Mouse (Mus musculus) ES-Bruce4 (cell line): ENCODE data around the gene Sel1l3. TPM values are rescaled to one million over a fixed set of nuclear protein-coding genes. Genes with fewer than 3 reads are reported as not detected.

Experiments used
- H3K27ac ChIP-seq: 2 replicates; pipeline ENCODE4 v1.5.1; 2012; ENCODE audit warnings: low read length, inconsistent platforms; ENCODE audit not compliant: insufficient read depth
- H3K27me3 ChIP-seq: 2 replicates; pipeline ENCODE4 v1.6.1; 2012; ENCODE audit warnings: mild to moderate bottlenecking, low read length, inconsistent platforms; ENCODE audit not compliant: control insufficient read depth, poor library complexity, insufficient read depth, severe bottlenecking
- H3K36me3 ChIP-seq: 2 replicates; pipeline ENCODE4 v1.6.1; 2012; ENCODE audit warnings: inconsistent platforms, mild to moderate bottlenecking, low read length, moderate library complexity; ENCODE audit not compliant: control insufficient read depth, poor library complexity, insufficient read depth, severe bottlenecking
- H3K4me1 ChIP-seq: one replicate; pipeline ENCODE4 v1.8.1; 2011; ENCODE audit warnings: low read length; ENCODE audit not compliant: control insufficient read depth, insufficient read depth
- H3K4me3 ChIP-seq: 2 replicates; pipeline ENCODE4 v1.5.1; 2011; ENCODE audit warnings: low read depth, mild to moderate bottlenecking, low read length
- H3K9ac ChIP-seq: 2 replicates; pipeline ENCODE4 v1.6.1; 2012; ENCODE audit warnings: low read depth, mild to moderate bottlenecking, inconsistent platforms; ENCODE audit not compliant: poor library complexity, severe bottlenecking
- H3K9me3 ChIP-seq: replicated peaks from 2 replicates; pipeline ENCODE4 v1.6.1; 2012; ENCODE audit warnings: mild to moderate bottlenecking, low read length, inconsistent platforms; ENCODE audit not compliant: control insufficient read depth, poor library complexity, insufficient read depth, severe bottlenecking
- CTCF ChIP-seq: IDR thresholded peaks from one replicate; pipeline ENCODE4 v1.8.1; 2011; ENCODE audit warnings: low read depth, low read length
- EP300 ChIP-seq: IDR thresholded peaks from 2 replicates; pipeline ENCODE4 v1.6.1; 2011; ENCODE audit warnings: low read depth, low read length; ENCODE audit not compliant: insufficient read depth
- POLR2A ChIP-seq: IDR thresholded peaks from one replicate; pipeline ENCODE4 v1.8.1; 2011; ENCODE audit warnings: low read length; ENCODE audit not compliant: insufficient read depth
- polyA plus RNA-seq: library from polyadenylated mRNA; stranded (reverse); fragments of >200 nt; gene quantifications from 2 replicates; pipeline ENCODE4 v1.2.4, GENCODE M21; 2011; ENCODE audit warnings: low read depth; ENCODE audit not compliant: missing spikeins, insufficient read depth, insufficient read length

Sel1l3 gene
- polyA plus RNA-seq, 1 experiment: 6.1 TPM

- H3K9me3 ChIP-seq: no peaks in the 10 kb centered on the region
- no peaks in the 10 kb centered on the region for H3K27me3 ChIP-seq
These were observed 65.4 kb downstream of the Sel1l3 start for GRCm38 (mm10) chr5:53148160-53148923.

GRCm38 (mm10) chr5:53147418-53147817 lies 66.3 kb downstream of the Sel1l3 start:
- H3K4me1 ChIP-seq: no peaks in the 10 kb centered on the region

More at GRCm38 (mm10) chr5:53148160-53148923, 65.4 kb downstream of the Sel1l3 start:
- no peaks in the 10 kb centered on the region for H3K4me1 ChIP-seq
- no peak overlapping the region for H3K4me3 ChIP-seq
- H3K27ac ChIP-seq: no peak overlapping the region
- TF ChIP-seq POLR2A: no peak
- no peak for TF ChIP-seq EP300
- TF ChIP-seq CTCF: no peak
- H3K9ac ChIP-seq: no peak overlapping the region
- H3K36me3 ChIP-seq: no peaks in the 10 kb centered on the region

GRCm38 (mm10) chr5:53146684-53147061 lies 67.1 kb downstream of the Sel1l3 start:
- TF ChIP-seq EP300 (no peak), CTCF (no peak), POLR2A (no peak)
- Histone ChIP-seq H3K4me1 (no peaks in the 10 kb centered on the region), H3K27ac (no peak overlapping the region), H3K9me3 (no peaks in the 10 kb centered on the region), H3K27me3 (no peaks in the 10 kb centered on the region), H3K4me3 (no peak overlapping the region), H3K36me3 (no peaks in the 10 kb centered on the region), H3K9ac (no peak overlapping the region)

More at GRCm38 (mm10) chr5:53147418-53147817, 66.3 kb downstream of the Sel1l3 start:
- H3K36me3 ChIP-seq: no peaks in the 10 kb centered on the region
- no peak overlapping the region for H3K27ac ChIP-seq
- TF ChIP-seq EP300 (no peak), POLR2A (no peak)
- no peak overlapping the region for H3K9ac ChIP-seq
- H3K27me3 ChIP-seq: no peaks in the 10 kb centered on the region
- no peaks in the 10 kb centered on the region for H3K9me3 ChIP-seq
- H3K4me3 ChIP-seq: no peak overlapping the region

- Histone ChIP-seq H3K36me3 (no peaks in the 10 kb centered on the region), H3K9me3 (no peaks in the 10 kb centered on the region), H3K4me3 (no peak overlapping the region), H3K27me3 (no peaks in the 10 kb centered on the region), H3K27ac (no peak overlapping the region), H3K9ac (no peak overlapping the region), H3K4me1 (no peaks in the 10 kb centered on the region)
- TF ChIP-seq CTCF (no peak), EP300 (no peak), POLR2A (no peak)
These were observed 67.6 kb downstream of the Sel1l3 start for GRCm38 (mm10) chr5:53146049-53146683.

- no peaks in the 10 kb centered on the region for H3K4me1 ChIP-seq
- H3K9me3 ChIP-seq: no peaks in the 10 kb centered on the region
- no peaks in the 10 kb centered on the region for H3K36me3 ChIP-seq
- no peak overlapping the region for H3K27ac ChIP-seq
- no peak overlapping the region for H3K9ac ChIP-seq
- no peak overlapping the region for H3K4me3 ChIP-seq
- TF ChIP-seq POLR2A (no peak), EP300 (no peak), CTCF (no peak)
- H3K27me3 ChIP-seq: no peaks in the 10 kb centered on the region
These were observed 71.1 kb downstream of the Sel1l3 start for GRCm38 (mm10) chr5:53142587-53142986.
